Mouse (Mus musculus): ENCODE measurements around the gene Snn. TPM values are rescaled to one million over a fixed set of nuclear protein-coding genes. Genes with fewer than 3 reads are reported as not detected.

Snn gene
- polyA plus RNA-seq, 1 experiment from 2014 or later, result 40.3 TPM

DNA sequence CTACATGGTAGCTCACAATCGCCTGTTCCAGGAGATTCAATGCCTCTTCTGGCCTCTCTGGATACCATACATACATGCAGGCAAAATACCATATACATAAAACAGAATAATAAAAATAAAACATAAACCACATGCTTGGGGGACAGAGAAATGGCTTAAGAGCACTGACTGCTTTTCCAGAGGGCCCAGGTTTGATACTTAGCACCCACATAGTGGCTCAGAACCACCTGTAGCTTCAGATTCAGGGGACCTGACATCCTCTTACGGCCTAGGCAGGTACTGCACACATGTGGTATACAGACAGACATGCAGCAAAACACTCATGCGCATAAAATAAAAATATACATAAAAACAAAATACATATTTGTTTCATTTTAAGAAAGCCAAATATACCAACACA, 25.6 kb downstream of the Snn start:
- no peaks in the 10 kb centered on the region for H3K9me3 ChIP-seq
- H3K4me3 ChIP-seq (replicated peaks), result no peak overlapping the region
- peaks cover 95% of the 10 kb centered on the region for H3K36me3 ChIP-seq
- H3K27ac ChIP-seq, result no peak overlapping the region
- H3K27me3 ChIP-seq, result no peaks in the 10 kb centered on the region
- 93% methylated on average over 3 of the region's 3 CpGs for WGBS
- H3K4me1 ChIP-seq (replicated peaks), result no peaks in the 10 kb centered on the region
- no peak overlapping the region for H3K4me2 ChIP-seq
- no peak overlapping the region for H3K9ac ChIP-seq (replicated peaks)
- ATAC-seq (ENCODE audit: insufficient number of reproducible peaks, insufficient read depth, low FRiP score, low TSS enrichment, low read depth), result no peak

DNA sequence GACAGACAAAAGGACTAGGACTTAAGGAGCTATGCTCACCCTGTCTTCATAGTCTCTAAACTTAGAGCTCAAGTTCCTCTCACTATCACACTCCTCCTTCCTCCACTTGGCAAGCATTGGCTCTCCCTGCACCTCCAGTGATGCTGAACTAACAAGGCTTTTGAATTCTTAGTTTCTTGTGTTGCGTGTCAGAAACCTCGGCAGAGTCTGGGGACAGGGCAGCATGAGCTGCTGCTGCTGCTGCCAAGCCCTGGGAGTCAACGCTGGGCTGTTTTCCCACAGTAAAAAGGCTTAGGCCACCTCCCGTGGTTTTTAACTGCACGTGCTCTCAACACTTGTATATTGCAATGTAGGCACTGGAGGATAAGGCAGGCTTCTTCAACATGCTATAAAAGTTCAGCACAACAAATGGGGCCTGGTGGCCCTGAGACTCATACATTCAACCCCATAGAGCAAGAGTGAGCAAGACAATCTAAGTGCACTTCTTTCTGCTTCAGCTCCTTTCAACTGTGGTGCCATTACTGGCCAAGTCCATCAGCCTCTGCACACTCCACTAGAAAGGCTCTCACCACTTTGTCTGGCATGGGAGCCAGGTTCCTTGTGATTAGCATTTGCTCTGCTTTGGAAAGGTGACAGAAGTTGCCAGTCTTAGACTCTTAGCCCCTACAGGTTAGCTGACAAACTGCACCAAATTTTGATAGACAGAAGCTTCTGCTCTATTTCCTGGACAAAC, 26.3 kb downstream of the Snn start:
- no peak for ATAC-seq (ENCODE audit: insufficient number of reproducible peaks, insufficient read depth, low FRiP score, low TSS enrichment, low read depth)
- H3K36me3 ChIP-seq, result peaks cover 95% of the 10 kb centered on the region
- H3K9me3 ChIP-seq, result no peaks in the 10 kb centered on the region
- H3K27me3 ChIP-seq, result no peaks in the 10 kb centered on the region
- no peak overlapping the region for H3K4me3 ChIP-seq (replicated peaks)
- no peaks in the 10 kb centered on the region for H3K4me1 ChIP-seq (replicated peaks)
- H3K27ac ChIP-seq, result no peak overlapping the region
- H3K4me2 ChIP-seq, result no peak overlapping the region
- WGBS, result 79% methylated on average over 5 of the region's 5 CpGs
- no peak overlapping the region for H3K9ac ChIP-seq (replicated peaks)

- no peak overlapping the region for H3K4me3 ChIP-seq (replicated peaks)
- 84% methylated on average over 10 of the region's 10 CpGs for WGBS
- no peak overlapping the region for H3K27ac ChIP-seq
- peaks cover 71% of the 10 kb centered on the region for H3K36me3 ChIP-seq
- no peaks in the 10 kb centered on the region for H3K9me3 ChIP-seq
- H3K9ac ChIP-seq (replicated peaks), result no peak overlapping the region
- no peaks in the 10 kb centered on the region for H3K4me1 ChIP-seq (replicated peaks)
- H3K27me3 ChIP-seq, result no peaks in the 10 kb centered on the region
- ATAC-seq (ENCODE audit: insufficient number of reproducible peaks, insufficient read depth, low FRiP score, low TSS enrichment, low read depth), result no peak
- H3K4me2 ChIP-seq, result no peak overlapping the region
Observed at GRCm38 (mm10) chr16:11090836-11091570, 30.3 kb downstream of the Snn start.

DNA sequence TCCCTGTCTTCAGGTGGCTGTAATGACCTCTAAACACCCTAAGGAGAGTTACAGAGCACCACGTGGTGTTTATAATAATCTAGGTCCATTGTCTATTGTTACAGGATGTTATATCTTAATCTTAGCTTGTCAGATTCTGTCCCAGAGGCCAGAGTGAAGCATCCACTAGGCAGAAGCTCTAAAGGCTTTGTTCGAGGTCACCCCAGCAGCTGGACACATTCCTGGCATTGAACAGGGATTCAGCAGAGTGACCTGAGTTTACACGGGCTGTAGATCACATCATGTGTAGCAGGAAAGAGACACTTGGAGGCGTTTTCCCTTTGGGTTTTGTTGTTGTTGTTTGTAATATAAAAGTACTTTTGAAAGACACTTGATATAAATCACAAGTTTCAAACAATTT, 31.3 kb downstream of the Snn start:
- Histone ChIP-seq H3K4me2 (no peak overlapping the region), H3K9ac (replicated peaks) (no peak overlapping the region), H3K4me3 (replicated peaks) (no peak overlapping the region), H3K27me3 (no peaks in the 10 kb centered on the region), H3K9me3 (no peaks in the 10 kb centered on the region), H3K27ac (no peak overlapping the region), H3K4me1 (replicated peaks) (no peaks in the 10 kb centered on the region), H3K36me3 (peaks cover 60% of the 10 kb centered on the region)
- ATAC-seq (ENCODE audit: insufficient number of reproducible peaks, insufficient read depth, low FRiP score, low TSS enrichment, low read depth), result no peak
- WGBS, result 84% methylated on average over 4 of the region's 4 CpGs

GRCm38 (mm10) chr16:11092523-11092922, 31.8 kb downstream of the Snn start:
- Histone ChIP-seq H3K4me2 (no peak overlapping the region), H3K9ac (replicated peaks) (no peak overlapping the region), H3K4me3 (replicated peaks) (no peak overlapping the region), H3K4me1 (replicated peaks) (no peaks in the 10 kb centered on the region), H3K27me3 (no peaks in the 10 kb centered on the region), H3K36me3 (peaks cover 57% of the 10 kb centered on the region), H3K27ac (no peak overlapping the region), H3K9me3 (no peaks in the 10 kb centered on the region)
- 82% methylated on average over 3 of the region's 3 CpGs for WGBS
- ATAC-seq (ENCODE audit: insufficient number of reproducible peaks, insufficient read depth, low FRiP score, low TSS enrichment, low read depth), result no peak

GRCm38 (mm10) chr16:11093717-11094386, 33.1 kb downstream of the Snn start:
- WGBS, result 91% methylated on average over 13 of the region's 13 CpGs
- no peak overlapping the region for H3K4me3 ChIP-seq (replicated peaks)
- ATAC-seq (ENCODE audit: insufficient number of reproducible peaks, insufficient read depth, low FRiP score, low TSS enrichment, low read depth), result no peak

DNA sequence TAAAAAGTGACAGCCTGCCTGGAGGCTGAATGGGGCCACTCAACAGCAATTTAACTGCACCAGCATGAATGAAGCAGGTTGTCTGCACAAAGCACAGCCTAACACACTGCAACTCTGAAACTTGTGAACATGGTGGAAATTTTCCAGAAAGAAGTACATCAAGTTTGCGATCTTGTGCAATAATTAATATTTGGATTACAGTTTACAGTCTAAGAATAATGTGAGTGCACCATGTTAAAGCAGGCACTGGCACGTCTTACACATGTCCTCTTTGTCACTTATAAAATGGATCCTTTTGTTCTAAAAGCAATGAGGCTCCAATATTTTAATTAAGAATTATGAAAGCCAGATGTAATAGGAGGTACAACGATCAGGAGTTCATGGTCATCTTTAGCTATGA, 36.6 kb downstream of the Snn start:
- H3K4me1 ChIP-seq (replicated peaks), result 0 out of 2 replicates have a peak, but pooled peaks cover 5% of the 10 kb centered on the region
- WGBS, result 78% methylated on average over 3 of the region's 3 CpGs
- H3K27me3 ChIP-seq, result no peaks in the 10 kb centered on the region
- no peak overlapping the region for H3K9ac ChIP-seq (replicated peaks)
- no peak overlapping the region for H3K4me2 ChIP-seq
- no peak overlapping the region for H3K27ac ChIP-seq
- no peaks in the 10 kb centered on the region for H3K9me3 ChIP-seq
- no peak overlapping the region for H3K4me3 ChIP-seq (replicated peaks)
- ATAC-seq (ENCODE audit: insufficient number of reproducible peaks, insufficient read depth, low FRiP score, low TSS enrichment, low read depth), result no peak
- peaks cover 24% of the 10 kb centered on the region; the same call in 1 of the 2 replicates for H3K36me3 ChIP-seq

More at GRCm38 (mm10) chr16:11093717-11094386, 33.1 kb downstream of the Snn start:
- Histone ChIP-seq H3K27me3 (no peaks in the 10 kb centered on the region), H3K9me3 (no peaks in the 10 kb centered on the region), H3K36me3 (peaks cover 43% of the 10 kb centered on the region), H3K4me1 (replicated peaks) (0 out of 2 replicates have a peak, but pooled peaks cover 5% of the 10 kb centered on the region), H3K27ac (no peak overlapping the region), H3K9ac (replicated peaks) (no peak overlapping the region), H3K4me2 (no peak overlapping the region)

- no peaks in the 10 kb centered on the region for H3K27me3 ChIP-seq
- no peak overlapping the region for H3K4me2 ChIP-seq
- no peak overlapping the region for H3K27ac ChIP-seq
- 93% methylated on average over 1 of the region's 1 CpGs for WGBS
- no peak overlapping the region for H3K4me3 ChIP-seq (replicated peaks)
- no peaks in the 10 kb centered on the region for H3K9me3 ChIP-seq
- H3K36me3 ChIP-seq, result peaks cover 55% of the 10 kb centered on the region
- no peak overlapping the region for H3K9ac ChIP-seq (replicated peaks)
- H3K4me1 ChIP-seq (replicated peaks), result no peaks in the 10 kb centered on the region
- ATAC-seq (ENCODE audit: insufficient number of reproducible peaks, insufficient read depth, low FRiP score, low TSS enrichment, low read depth), result no peak
Observed at GRCm38 (mm10) chr16:11104905-11105304, 44.2 kb downstream of the Snn start.

- no peaks in the 10 kb centered on the region for H3K9me3 ChIP-seq
- WGBS, result 76% methylated on average over 4 of the region's 4 CpGs
- H3K27ac ChIP-seq, result no peak overlapping the region
- ATAC-seq (ENCODE audit: insufficient number of reproducible peaks, insufficient read depth, low FRiP score, low TSS enrichment, low read depth), result no peak
- H3K27me3 ChIP-seq, result no peaks in the 10 kb centered on the region
- no peak overlapping the region for H3K4me3 ChIP-seq (replicated peaks)
- no peak overlapping the region for H3K9ac ChIP-seq (replicated peaks)
- H3K4me2 ChIP-seq, result no peak overlapping the region
- peaks cover 46% of the 10 kb centered on the region for H3K36me3 ChIP-seq
- H3K4me1 ChIP-seq (replicated peaks), result no peaks in the 10 kb centered on the region
Observed at GRCm38 (mm10) chr16:11109198-11109740, 48.5 kb downstream of the Snn start.

DNA sequence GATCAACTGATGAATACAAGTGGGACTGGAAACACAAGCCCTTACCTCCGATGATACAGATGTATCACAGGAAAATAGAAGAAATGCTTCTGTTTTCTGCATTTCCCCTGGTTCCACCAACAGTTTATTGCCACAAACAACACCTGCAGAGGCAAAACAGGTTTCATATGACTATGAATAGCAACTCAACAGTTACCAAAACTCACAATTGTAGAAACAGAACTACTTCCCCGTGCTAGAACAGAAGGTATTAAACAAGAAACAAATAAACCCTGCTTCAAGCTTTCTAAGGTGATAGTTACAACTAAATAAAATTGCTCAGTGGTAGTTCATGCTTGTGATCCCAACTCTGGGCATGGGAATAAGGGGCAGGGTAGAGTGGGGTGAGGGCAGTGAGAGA, 61.9 kb downstream of the Snn start:
- H3K4me2 ChIP-seq, result no peak overlapping the region
- H3K27ac ChIP-seq, result no peak overlapping the region
- 89% methylated on average over 2 of the region's 2 CpGs for WGBS
- no peaks in the 10 kb centered on the region for H3K9me3 ChIP-seq
- no peaks in the 10 kb centered on the region for H3K4me1 ChIP-seq (replicated peaks)
- no peak overlapping the region for H3K9ac ChIP-seq (replicated peaks)
- no peak for ATAC-seq (ENCODE audit: insufficient number of reproducible peaks, insufficient read depth, low FRiP score, low TSS enrichment, low read depth)
- no peak overlapping the region for H3K4me3 ChIP-seq (replicated peaks)
- peaks cover 68% of the 10 kb centered on the region for H3K36me3 ChIP-seq
- H3K27me3 ChIP-seq, result no peaks in the 10 kb centered on the region

- H3K4me2 ChIP-seq, result no peak overlapping the region
- no peaks in the 10 kb centered on the region for H3K4me1 ChIP-seq (replicated peaks)
- no peak overlapping the region for H3K27ac ChIP-seq
- ATAC-seq (ENCODE audit: insufficient number of reproducible peaks, insufficient read depth, low FRiP score, low TSS enrichment, low read depth), result no peak
- 76% methylated on average over 1 of the region's 1 CpGs for WGBS
- no peaks in the 10 kb centered on the region for H3K27me3 ChIP-seq
- H3K36me3 ChIP-seq, result peaks cover 68% of the 10 kb centered on the region
- no peak overlapping the region for H3K4me3 ChIP-seq (replicated peaks)
- H3K9ac ChIP-seq (replicated peaks), result no peak overlapping the region
- H3K9me3 ChIP-seq, result no peaks in the 10 kb centered on the region
Observed at GRCm38 (mm10) chr16:11124110-11124509, 63.4 kb downstream of the Snn start.

All from limb, embryonic 12.5 days (tissue).